Mouse (Mus musculus) embryonic fibroblast, embryonic 13.5 days (primary cell): ENCODE measurements at regions not wholly inside any gene's neighbourhood (a gene's known extent, or its start where the extent isn't known, plus 50 kb on each side); places are given as distances from the start of the nearest gene placed in this dataset.

Source experiments
- CTCF ChIP-seq: IDR thresholded peaks from 2 replicates; pipeline ENCODE4 v1.5.1; 2011; ENCODE audit warnings: mild to moderate bottlenecking, control low read depth, low read length, moderate library complexity, borderline replicate concordance; ENCODE audit not compliant: insufficient read depth
- POLR2A ChIP-seq: IDR thresholded peaks from 2 replicates; pipeline ENCODE4 v1.6.1; 2011; ENCODE audit warnings: low read depth, mild to moderate bottlenecking, control low read depth, low read length, moderate library complexity

- TF ChIP-seq POLR2A (no peak), CTCF (no peak)
Measured at GRCm38 (mm10) chr1:169160858-169161257, 370.4 kb downstream of the Nuf2 start.
